Mouse (Mus musculus) thymus, postnatal 0 days (tissue): ENCODE measurements around the gene Ulk1. TPM values are rescaled to one million over a fixed set of nuclear protein-coding genes. Genes with fewer than 3 reads are reported as not detected.

Experiments used
- DNase-seq: peaks from one replicate; pipeline ENCODE4 v3.0.0-alpha.2; 2015; ENCODE audit warnings: low spot score
- polyA plus RNA-seq: library from polyadenylated mRNA; unstranded; fragments of >200 nt; fragmentation: Nextera tagmentation; extraction: Ambion mirVana; gene quantifications from 2 replicates; pipeline ENCODE4 v1.2.1, GENCODE M21; 2015

The Ulk1 gene
- polyA plus RNA-seq, 1 experiment from 2014 or later, result 12.3 TPM

DNA sequence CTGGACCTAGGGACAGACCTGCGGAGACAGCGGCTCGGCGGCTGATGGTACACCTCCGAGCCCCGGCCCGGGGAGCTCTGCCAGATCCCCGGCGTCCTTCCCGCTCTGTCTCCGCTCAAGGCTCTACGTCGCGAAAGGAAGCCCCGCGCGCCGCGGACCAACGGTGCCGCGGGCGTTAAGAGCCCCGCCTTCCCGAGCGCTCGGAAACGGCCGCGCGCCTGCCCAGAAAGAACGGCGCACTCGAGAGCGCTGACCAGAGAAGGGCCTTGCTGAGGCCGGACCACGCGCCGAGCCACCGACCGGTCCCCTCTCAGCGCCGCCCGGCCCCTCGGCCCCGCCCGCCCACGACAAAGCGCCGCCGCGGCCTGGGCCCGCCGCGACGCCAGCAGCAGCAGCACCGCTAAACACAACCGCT, 39.9 kb downstream of the Ulk1 start:
- DNase-seq, result peak; percentile 74

DNA sequence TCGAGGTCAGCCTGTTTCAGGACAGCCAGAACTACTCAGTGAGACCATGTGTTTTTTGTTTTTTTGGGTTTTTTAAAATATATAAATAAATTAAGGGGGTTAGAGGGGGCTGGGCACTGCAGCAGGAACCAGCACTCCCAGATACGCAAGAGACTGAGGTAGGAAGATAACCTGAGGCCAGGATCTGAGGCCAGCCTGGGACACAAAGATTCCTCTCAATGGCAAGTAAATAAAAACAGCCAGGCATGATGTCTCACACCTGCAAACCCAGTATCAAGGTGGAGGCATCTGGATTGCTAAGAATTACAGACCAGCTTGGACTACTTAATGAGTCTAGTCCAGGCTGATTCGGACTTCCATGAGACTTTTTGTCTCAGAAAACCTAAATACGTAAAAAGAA, 40.6 kb downstream of the Ulk1 start:
- no peak for DNase-seq

DNA sequence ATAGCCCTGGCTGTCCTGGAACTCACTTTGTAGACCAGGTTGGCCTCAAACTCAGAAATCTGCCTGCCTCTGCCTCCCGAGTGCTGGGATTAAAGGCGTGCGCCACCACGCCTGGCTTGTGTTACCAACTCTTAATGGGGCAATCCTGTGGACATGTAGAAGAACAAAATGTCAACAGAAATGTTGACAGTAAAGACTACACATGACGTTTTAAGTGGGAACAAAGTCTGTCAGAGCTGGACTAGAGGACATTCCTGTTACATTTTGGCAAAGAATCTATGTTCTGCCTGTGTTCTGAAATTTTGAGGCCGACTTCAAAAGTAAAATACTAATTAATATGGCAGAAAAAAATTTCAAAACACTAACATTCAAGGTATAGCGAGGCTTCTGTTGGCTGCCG, 46.0 kb downstream of the Ulk1 start:
- no peak for DNase-seq

DNA sequence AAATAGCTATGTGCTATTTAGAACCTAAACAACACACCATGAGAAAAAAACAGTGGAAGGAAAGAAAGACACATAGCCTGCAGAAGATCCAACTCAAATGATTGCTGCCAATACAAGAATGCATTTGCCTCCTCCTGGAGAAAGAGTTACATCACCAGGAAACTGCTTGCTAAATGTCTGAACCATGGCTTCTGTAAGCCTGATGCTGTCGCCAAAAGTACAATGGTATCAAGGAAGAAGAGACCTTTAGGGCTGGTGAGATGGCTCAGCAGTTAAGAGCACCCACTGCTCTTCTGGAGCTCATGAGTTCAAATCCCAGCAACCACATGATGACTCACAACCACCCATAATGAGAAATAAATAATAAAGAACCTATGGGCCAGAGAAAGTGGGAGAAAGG, 64.9 kb downstream of the Ulk1 start:
- no peak for DNase-seq

DNA sequence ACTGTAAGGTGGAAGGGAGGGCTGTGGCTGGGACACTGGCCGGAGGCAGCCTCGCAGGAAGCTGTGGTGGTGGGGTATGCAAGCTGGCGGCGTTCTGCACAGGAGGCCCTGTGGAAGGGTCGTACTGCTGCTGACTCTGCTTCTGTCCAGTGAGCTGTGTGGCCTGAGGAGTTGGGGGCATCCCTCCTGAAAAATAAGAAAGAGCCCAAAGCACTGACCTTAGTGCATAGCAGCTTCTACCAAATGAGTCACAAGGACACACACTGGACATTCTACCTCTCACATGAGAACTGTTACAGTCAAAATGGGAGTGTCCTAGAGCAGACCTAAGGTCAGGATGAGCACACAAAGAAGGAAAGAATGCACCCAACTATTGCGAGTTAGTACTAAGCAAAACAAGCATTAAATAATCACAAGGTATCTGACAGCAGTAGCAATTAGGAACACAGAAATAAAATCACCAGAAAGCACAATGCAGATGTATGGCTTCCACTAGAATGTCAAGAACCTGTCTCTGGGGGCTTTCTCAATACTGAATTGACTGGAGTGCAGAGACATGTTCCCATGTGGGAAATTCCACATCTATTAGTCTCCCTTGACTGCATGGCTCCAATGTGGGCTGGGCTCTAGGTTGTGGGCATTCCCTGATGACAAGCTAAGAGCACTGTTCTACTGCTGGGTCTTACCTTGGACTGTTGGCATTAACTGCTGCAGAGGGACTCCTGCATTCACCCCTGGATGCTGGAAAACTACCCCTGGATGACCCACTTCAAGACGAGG, 70.2 kb downstream of the Ulk1 start:
- DNase-seq, result no peak

DNA sequence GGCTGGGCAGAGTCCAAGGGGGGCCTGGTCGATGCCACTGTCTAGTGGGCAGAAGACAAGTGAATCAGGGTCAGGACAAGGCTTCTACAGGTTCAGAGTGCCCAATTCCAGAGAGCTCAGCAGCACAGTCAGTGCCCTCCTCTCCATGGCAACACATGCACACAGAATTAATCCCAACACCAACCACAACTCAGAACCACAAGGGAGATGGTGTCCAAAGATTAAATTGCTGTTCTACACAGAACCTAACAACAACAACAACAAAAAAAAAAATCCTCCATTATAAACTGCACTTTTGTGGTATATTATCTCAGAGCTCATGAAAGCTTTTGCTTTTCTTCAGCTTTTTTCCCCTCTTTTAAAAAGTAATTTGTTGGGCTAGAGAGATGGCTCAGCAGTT, 74.3 kb downstream of the Ulk1 start:
- DNase-seq, result no peak

Other genes with a start within 250 kb of the Ulk1 start
- gene Noc4l, start 156.7 kb downstream of the Ulk1 start, polyA plus RNA-seq, result 54.5 and 55.8 TPM in 2 replicates
- gene Ddx51, start 156.6 kb downstream of the Ulk1 start, polyA plus RNA-seq, result 22.9 and 23.0 TPM in 2 replicates
- gene Ep400, start 39.4 kb downstream of the Ulk1 start, polyA plus RNA-seq, result 31.3 and 31.4 TPM in 2 replicates
- gene Pus1, start 29.4 kb downstream of the Ulk1 start, polyA plus RNA-seq, result 34.6 and 37.8 TPM in 2 replicates
- 43.2 and 48.3 TPM in 2 replicates for gene Hscb, start 29.7 kb upstream of the Ulk1 start, polyA plus RNA-seq
- gene Chek2, start 29.9 kb upstream of the Ulk1 start, polyA plus RNA-seq, result 16.1 and 19.6 TPM in 2 replicates
- gene Ttc28, start 69.7 kb upstream of the Ulk1 start, polyA plus RNA-seq, result 1.7 and 2.3 TPM in 2 replicates